Mouse (Mus musculus) myocyte (in vitro differentiated cells): Measurements from ENCODE around the gene Tmbim1. TPM values are rescaled to one million over a fixed set of nuclear protein-coding genes. Genes with fewer than 3 reads are reported as not detected.

Source experiments
- H3K27me3 ChIP-seq: one replicate; pipeline ENCODE4 v1.6.1; 2011; ENCODE audit not compliant: control insufficient read depth, insufficient read depth, insufficient read length
- H3K36me3 ChIP-seq: one replicate; pipeline ENCODE4 v1.6.1; 2011; ENCODE audit not compliant: control insufficient read depth, insufficient read depth
- H3K4me2 ChIP-seq: one replicate; pipeline ENCODE4 v1.6.1; 2011; ENCODE audit warnings: low read depth, control low read depth
- H3K4me3 ChIP-seq: one replicate; pipeline ENCODE4 v1.5.1; 2011; ENCODE audit warnings: mild to moderate bottlenecking, control low read depth, moderate library complexity
- H3K79me2 ChIP-seq: one replicate; pipeline ENCODE4 v1.6.1; 2011; ENCODE audit not compliant: control insufficient read depth, insufficient read depth
- H3ac ChIP-seq: one replicate; pipeline ENCODE4 v1.6.1; 2011; ENCODE audit not compliant: control insufficient read depth, insufficient read length
- CEBPB ChIP-seq: IDR thresholded peaks from 2 replicates; pipeline ENCODE4 v1.6.1; 2011; ENCODE audit warnings: mild to moderate bottlenecking, moderate library complexity; ENCODE audit not compliant: poor library complexity, insufficient read depth, severe bottlenecking
- E2F4 ChIP-seq: IDR thresholded peaks from one replicate; pipeline ENCODE4 v1.6.1; 2011; ENCODE audit warnings: mild to moderate bottlenecking, control low read depth, moderate library complexity; ENCODE audit not compliant: insufficient read depth
- MAX ChIP-seq: IDR thresholded peaks from one replicate; pipeline ENCODE4 v1.6.1; 2011; ENCODE audit warnings: low read depth, mild to moderate bottlenecking, control low read depth
- MYOD1 ChIP-seq, 3 experiments: IDR thresholded peaks; one replicate each; pipeline ENCODE4 v1.6.1; 2011; ENCODE audit warnings: control low read depth in 2 of 3, low read depth in 2 of 3, mild to moderate bottlenecking in 2 of 3, moderate library complexity in 1 of 3; ENCODE audit not compliant: insufficient read length in 2 of 3, control insufficient read depth in 1 of 3
- MYOG ChIP-seq, 3 experiments: IDR thresholded peaks; one replicate each; pipeline ENCODE4 v1.6.1; 2011; ENCODE audit warnings: control low read depth in 2 of 3, low read depth in 2 of 3, mild to moderate bottlenecking in 2 of 3; ENCODE audit not compliant: insufficient read length in 2 of 3, control insufficient read depth in 1 of 3, insufficient read depth in 1 of 3
- POLR2A ChIP-seq: IDR thresholded peaks from one replicate; pipeline ENCODE4 v1.6.1; 2011; ENCODE audit warnings: low read depth, mild to moderate bottlenecking, control low read depth, moderate library complexity; ENCODE audit not compliant: insufficient read length
- POLR2AphosphoS2 ChIP-seq: IDR thresholded peaks from one replicate; pipeline ENCODE4 v1.6.1; 2011; ENCODE audit warnings: low read depth, control low read depth; ENCODE audit not compliant: insufficient read length
- REST ChIP-seq: IDR thresholded peaks from one replicate; pipeline ENCODE4 v1.6.1; 2011; ENCODE audit warnings: mild to moderate bottlenecking, control low read depth, moderate library complexity; ENCODE audit not compliant: insufficient read depth, insufficient read length
- SRF ChIP-seq: IDR thresholded peaks from one replicate; pipeline ENCODE4 v1.6.1; 2011; ENCODE audit warnings: low read depth; ENCODE audit not compliant: control insufficient read depth, insufficient read length
- TCF12 ChIP-seq: IDR thresholded peaks from one replicate; pipeline ENCODE4 v1.6.1; 2011; ENCODE audit warnings: mild to moderate bottlenecking, control low read depth; ENCODE audit not compliant: poor library complexity, insufficient read depth, severe bottlenecking
- TCF3 ChIP-seq: IDR thresholded peaks from one replicate; pipeline ENCODE4 v1.6.1; 2011; ENCODE audit warnings: low read depth, control low read depth; ENCODE audit not compliant: insufficient read length
- USF1 ChIP-seq: IDR thresholded peaks from one replicate; pipeline ENCODE4 v1.6.1; 2011; ENCODE audit warnings: low read depth, mild to moderate bottlenecking, control low read depth, moderate library complexity
- polyA plus RNA-seq: library from polyadenylated mRNA; unstranded; fragments of >200 nt; fragmentation: generic; extraction: Trizol; gene quantifications from one replicate; pipeline ENCODE4 v1.2.1, GENCODE M21; 2012; ENCODE audit warnings: missing spikeins

Gene Tmbim1
- polyA plus RNA-seq, 1 experiment, result 178 TPM

GRCm38 (mm10) chr1:74295456-74296171 is 9.8 kb downstream of the Tmbim1 start:
- peak overlapping the region; percentile 85 for H3K4me2 ChIP-seq
- peaks cover 22% of the 10 kb centered on the region for H3K36me3 ChIP-seq
- H3K4me3 ChIP-seq, result no peak overlapping the region
- H3K79me2 ChIP-seq, result peaks cover 43% of the 10 kb centered on the region
- TF ChIP-seq REST (no peak), POLR2A (peak; percentile 93), MYOG (IDR thresholded peaks at IDR 0.05; ENCODE audit: control insufficient read depth in 1 of 3, insufficient read depth in 1 of 3, insufficient read length in 2 of 3, low read depth in 2 of 3) (peak; percentile 79 to 96 (median 85)), MYOD1 (IDR thresholded peaks at IDR 0.05; ENCODE audit: control insufficient read depth in 1 of 3, insufficient read length in 2 of 3, low read depth in 2 of 3) (peak; percentile 30 to 88 (median 84)), USF1 (no peak), TCF12 (peak; percentile 90), SRF (no peak), TCF3 (peak; percentile 62), E2F4 (no peak), MAX (peak; percentile 10), POLR2AphosphoS2 (peak; percentile 93), CEBPB (no peak)
- no peak overlapping the region for H3ac ChIP-seq
- H3K27me3 ChIP-seq, result no peaks in the 10 kb centered on the region

- H3K4me2 ChIP-seq, result peak overlapping the region; percentile 83
- TF ChIP-seq USF1, result no peak
- no peak for TF ChIP-seq SRF
- TF ChIP-seq REST, result no peak
- peak in 2 of 3 experiments; percentile 53 to 94 for TF ChIP-seq MYOD1 (IDR thresholded peaks at IDR 0.05; ENCODE audit: control insufficient read depth in 1 of 3, insufficient read length in 2 of 3, low read depth in 2 of 3)
- TF ChIP-seq E2F4, result no peak
- no peak for TF ChIP-seq CEBPB
- peak; percentile 29 for TF ChIP-seq POLR2A
- peak; percentile 53 for TF ChIP-seq TCF3
- no peak for TF ChIP-seq MAX
- peak in 2 of 3 experiments; percentile 20 to 82 for TF ChIP-seq MYOG (IDR thresholded peaks at IDR 0.05; ENCODE audit: control insufficient read depth in 1 of 3, insufficient read depth in 1 of 3, insufficient read length in 2 of 3, low read depth in 2 of 3)
- peak; percentile 21 for TF ChIP-seq POLR2AphosphoS2
- peak overlapping the region; percentile 7 for H3K4me3 ChIP-seq
- no peaks in the 10 kb centered on the region for H3K27me3 ChIP-seq
- H3ac ChIP-seq, result no peak overlapping the region
- H3K36me3 ChIP-seq, result peaks cover 25% of the 10 kb centered on the region
- H3K79me2 ChIP-seq, result peaks cover 36% of the 10 kb centered on the region
Measured at GRCm38 (mm10) chr1:74294733-74295455, 10.5 kb downstream of the Tmbim1 start.

- H3K4me3 ChIP-seq, result peak overlapping the region; percentile 7
- no peak overlapping the region for H3ac ChIP-seq
- no peaks in the 10 kb centered on the region for H3K27me3 ChIP-seq
- no peak for TF ChIP-seq SRF
- TF ChIP-seq MYOD1 (IDR thresholded peaks at IDR 0.05; ENCODE audit: control insufficient read depth in 1 of 3, insufficient read length in 2 of 3, low read depth in 2 of 3), result peak; percentile 31 to 93 (median 57)
- TF ChIP-seq MYOG (IDR thresholded peaks at IDR 0.05; ENCODE audit: control insufficient read depth in 1 of 3, insufficient read depth in 1 of 3, insufficient read length in 2 of 3, low read depth in 2 of 3), result peak; percentile 58 to 90 (median 70)
- TF ChIP-seq POLR2A, result peak; percentile 20
- TF ChIP-seq TCF12, result no peak
- peak overlapping the region; percentile 53 for H3K4me2 ChIP-seq
- H3K36me3 ChIP-seq, result peaks cover 32% of the 10 kb centered on the region
- H3K79me2 ChIP-seq, result peaks cover 29% of the 10 kb centered on the region
Measured at GRCm38 (mm10) chr1:74294090-74294643, 11.3 kb downstream of the Tmbim1 start.

GRCm38 (mm10) chr1:74293306-74293960 is 12.0 kb downstream of the Tmbim1 start:
- no peak overlapping the region for H3ac ChIP-seq
- peaks cover 39% of the 10 kb centered on the region for H3K36me3 ChIP-seq
- H3K4me2 ChIP-seq, result peak overlapping the region; percentile 53
- peaks cover 22% of the 10 kb centered on the region for H3K79me2 ChIP-seq
- no peaks in the 10 kb centered on the region for H3K27me3 ChIP-seq
- H3K4me3 ChIP-seq, result peak overlapping the region; percentile 7
- no peak for TF ChIP-seq CEBPB
